Mouse (Mus musculus) limb, embryonic 14.5 days (tissue): ENCODE measurements around the gene Orai2. TPM values are rescaled to one million over a fixed set of nuclear protein-coding genes. Genes with fewer than 3 reads are reported as not detected.

Experiments
- ATAC-seq: fragments of 200-750 bp; cut with Nextera tagmentation; 2 replicates; pipeline ENCODE4 v1.8.0; 2017; ENCODE audit warnings: low read depth, moderate number of reproducible peaks, moderate TSS enrichment; ENCODE audit not compliant: low FRiP score
- DNase-seq: peaks from one replicate; pipeline ENCODE4 v3.0.0-alpha.2; 2015; ENCODE audit warnings: low spot score
- H3K27ac ChIP-seq: fragments of 300-500 bp; sonication (generic); replicated peaks from 2 replicates; pipeline ENCODE4 v1.5.1; 2014; ENCODE audit warnings: low read depth, mild to moderate bottlenecking, low read length, moderate library complexity, mixed read lengths
- H3K27me3 ChIP-seq: fragments of 300-500 bp; sonication (generic); 2 replicates; pipeline ENCODE4 v1.6.1; 2014; ENCODE audit warnings: low read length, mixed read lengths; ENCODE audit not compliant: control insufficient read depth, insufficient read depth
- H3K36me3 ChIP-seq: fragments of 300-500 bp; sonication (generic); 2 replicates; pipeline ENCODE4 v1.6.1; 2014; ENCODE audit warnings: mild to moderate bottlenecking, low read length, moderate library complexity, mixed read lengths; ENCODE audit not compliant: control insufficient read depth, insufficient read depth
- H3K4me1 ChIP-seq: fragments of 300-500 bp; sonication (generic); 2 replicates; pipeline ENCODE4 v1.6.1; 2014; ENCODE audit warnings: antibody characterized with exemption, low read length, mixed read lengths; ENCODE audit not compliant: control insufficient read depth, insufficient read depth
- H3K4me2 ChIP-seq: fragments of 300-500 bp; sonication (generic); replicated peaks from 2 replicates; pipeline ENCODE4 v1.6.1; 2014; ENCODE audit warnings: low read depth, mild to moderate bottlenecking, low read length, moderate library complexity; ENCODE audit not compliant: severe bottlenecking
- H3K4me3 ChIP-seq: fragments of 300-500 bp; sonication (generic); replicated peaks from 2 replicates; pipeline ENCODE4 v1.5.1; 2014; ENCODE audit warnings: low read length
- H3K9ac ChIP-seq: fragments of 300-500 bp; sonication (generic); 2 replicates; pipeline ENCODE4 v1.6.1; 2014; ENCODE audit warnings: mild to moderate bottlenecking, low read depth, low read length, moderate library complexity; ENCODE audit not compliant: severe bottlenecking
- H3K9me3 ChIP-seq: fragments of 300-500 bp; sonication (generic); 2 replicates; pipeline ENCODE4 v1.6.1; 2016; ENCODE audit warnings: low read length; ENCODE audit not compliant: control insufficient read depth
- POLR2A ChIP-seq: fragments of 200-500 bp; IDR thresholded peaks from 2 replicates; pipeline ENCODE4 v1.8.0; 2012; ENCODE audit warnings: inconsistent platforms, mild to moderate bottlenecking, moderate library complexity, borderline replicate concordance; ENCODE audit not compliant: insufficient read depth, insufficient read length; ENCODE audit errors: extremely low read depth
- WGBS: fragments of 180-500 bp; shearing (Covaris S2); extraction: QIAGEN DNeasy Blood & Tissue Kit; methylation state at CpG from one replicate; pipeline ENCODE4 v1.1.7; 2014; 5-methylcytosine and 5-hydroxymethylcytosine counted together
- polyA plus RNA-seq, 2 experiments: library from polyadenylated mRNA; depleted of rRNA in 1 of 2; stranded (reverse) in 1 of 2; unstranded in 1 of 2; fragments of >200 nt; fragmentation: Nextera tagmentation in 1 of 2; extraction: Ambion mirVana in 1 of 2; gene quantifications; 2 replicates each; pipeline versions ENCODE4 v1.2.1 to v1.2.3; 2012 to 2014

Orai2 gene
- polyA plus RNA-seq, 2 experiments, result 9.0 to 13.7 TPM

DNA sequence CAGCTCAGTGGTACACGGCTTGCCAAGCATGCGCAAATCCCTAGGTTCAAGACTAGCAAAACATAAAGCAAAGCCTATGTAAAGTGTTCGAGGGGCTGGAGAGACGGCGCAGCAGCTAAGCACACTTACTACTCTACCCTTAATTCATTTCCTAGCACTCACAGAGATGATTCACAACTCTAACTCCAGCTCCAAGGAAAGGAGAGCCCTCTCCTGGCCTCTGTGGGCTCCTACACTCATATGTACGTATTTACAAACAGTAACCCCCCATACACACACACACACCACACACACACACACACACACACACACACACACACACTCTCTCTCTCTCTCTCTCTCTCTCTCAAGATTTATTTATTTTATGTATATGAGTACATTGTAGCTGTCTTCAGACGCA is 13.3 kb upstream of the Orai2 start:
- Histone ChIP-seq H3K9me3 (no peaks in the 10 kb centered on the region), H3K27ac (no peak overlapping the region), H3K27me3 (no peaks in the 10 kb centered on the region), H3K4me2 (no peak overlapping the region), H3K9ac (no peak overlapping the region), H3K36me3 (peaks cover 72% of the 10 kb centered on the region), H3K4me3 (no peak overlapping the region), H3K4me1 (no peaks in the 10 kb centered on the region)
- DNase-seq (no peak), ATAC-seq (no peak)
- TF ChIP-seq POLR2A, result no peak
- WGBS, result 89% methylated on average over 7 of the region's 7 CpGs

DNA sequence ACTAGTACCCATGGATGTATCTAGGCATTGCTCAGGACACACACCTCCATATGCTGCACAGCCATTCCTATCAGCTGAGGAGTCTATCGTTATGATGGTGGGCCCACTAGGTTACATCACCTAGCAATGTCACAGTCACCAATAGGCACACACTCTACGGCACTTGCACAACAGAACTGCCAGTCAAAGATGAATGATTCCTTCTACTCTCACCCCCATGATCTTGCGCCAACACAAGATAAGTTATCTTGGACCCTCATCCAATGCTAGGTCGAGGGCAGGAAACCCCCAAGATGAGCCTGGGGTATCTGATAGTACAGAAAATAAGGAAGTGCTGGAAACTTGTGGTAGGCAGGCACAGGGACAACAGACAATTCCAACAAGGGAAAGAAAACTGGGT is 12.3 kb upstream of the Orai2 start:
- Histone ChIP-seq H3K9ac (no peak overlapping the region), H3K4me3 (no peak overlapping the region), H3K4me2 (no peak overlapping the region), H3K4me1 (no peaks in the 10 kb centered on the region), H3K36me3 (peaks cover 70% of the 10 kb centered on the region), H3K9me3 (no peaks in the 10 kb centered on the region), H3K27me3 (no peaks in the 10 kb centered on the region), H3K27ac (no peak overlapping the region)
- no peak for TF ChIP-seq POLR2A
- WGBS, result 91% methylated on average over 4 of the region's 4 CpGs
- no peak for ATAC-seq
- DNase-seq, result no peak

DNA sequence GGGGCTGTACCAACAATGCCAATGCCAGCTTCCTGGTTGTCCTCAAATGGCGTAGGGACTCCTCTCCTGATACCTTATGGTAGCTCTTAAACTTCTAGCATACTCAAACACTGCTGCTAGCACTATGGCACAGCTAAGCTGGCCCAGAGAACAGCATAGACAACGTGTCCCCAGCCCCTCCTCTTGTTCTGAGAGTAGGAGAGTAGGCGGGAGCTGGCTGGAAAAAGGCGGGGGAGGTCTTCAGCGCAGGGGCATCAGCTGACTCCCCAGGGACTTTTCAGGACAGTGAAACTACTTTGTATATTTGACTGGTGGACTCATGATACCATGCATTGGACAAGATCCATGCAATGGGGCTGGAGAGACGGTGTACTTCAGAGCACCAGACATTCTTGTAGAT is 11.5 kb upstream of the Orai2 start:
- H3K27ac ChIP-seq, result no peak overlapping the region
- no peaks in the 10 kb centered on the region for H3K9me3 ChIP-seq
- WGBS, result 85% methylated on average over 6 of the region's 6 CpGs
- ATAC-seq, result no peak
- TF ChIP-seq POLR2A, result no peak
- H3K27me3 ChIP-seq, result no peaks in the 10 kb centered on the region
- no peak overlapping the region for H3K4me3 ChIP-seq
- no peak for DNase-seq
- H3K36me3 ChIP-seq, result peaks cover 68% of the 10 kb centered on the region
- H3K4me1 ChIP-seq, result no peaks in the 10 kb centered on the region
- H3K4me2 ChIP-seq, result no peak overlapping the region
- H3K9ac ChIP-seq, result no peak overlapping the region

DNA sequence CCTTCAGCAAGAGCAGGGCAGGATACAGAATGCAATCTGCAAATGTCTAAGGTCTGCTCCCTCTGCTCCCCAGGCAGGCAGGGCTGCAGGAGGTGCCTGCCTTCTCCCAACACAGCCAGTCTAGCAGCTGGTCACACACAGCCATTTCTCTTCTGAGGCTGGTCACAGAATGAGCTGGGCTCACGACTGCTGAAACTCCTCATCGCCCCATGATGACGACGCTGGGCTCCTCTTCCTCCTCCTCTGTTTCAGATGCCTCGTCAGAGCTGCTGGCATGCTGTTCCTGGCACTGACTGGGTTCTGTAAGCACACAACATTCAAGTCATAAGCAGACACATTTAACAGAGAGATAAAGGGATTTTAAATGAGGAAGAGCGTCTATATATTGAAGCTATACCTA is 10.7 kb upstream of the Orai2 start:
- no peak for TF ChIP-seq POLR2A
- Histone ChIP-seq H3K27me3 (no peaks in the 10 kb centered on the region), H3K36me3 (peaks cover 60% of the 10 kb centered on the region), H3K4me1 (no peaks in the 10 kb centered on the region), H3K9ac (no peak overlapping the region), H3K27ac (no peak overlapping the region), H3K4me3 (no peak overlapping the region), H3K4me2 (no peak overlapping the region), H3K9me3 (no peaks in the 10 kb centered on the region)
- ATAC-seq (no peak), DNase-seq (no peak)
- WGBS, result 87% methylated on average over 6 of the region's 6 CpGs

DNA sequence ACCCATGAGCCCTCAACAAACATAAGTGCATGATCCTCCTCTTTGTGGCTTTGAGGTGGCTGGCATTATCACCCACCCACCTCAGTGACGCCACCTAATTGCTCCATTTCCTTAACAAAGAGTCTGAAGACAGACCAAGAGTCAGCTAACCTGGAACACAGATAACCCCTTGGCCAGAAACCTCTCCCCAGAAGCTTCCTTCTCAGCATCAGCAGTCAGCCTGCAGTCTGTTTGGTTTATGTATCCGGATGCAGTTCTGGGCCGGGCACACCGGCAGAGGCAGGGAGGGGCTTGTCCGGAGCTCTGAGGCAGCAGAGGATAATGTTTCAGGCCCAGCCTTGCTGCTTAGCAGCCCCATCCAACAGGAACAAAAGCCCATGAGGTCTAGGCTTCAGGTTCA is 9.1 kb upstream of the Orai2 start:
- no peak for DNase-seq
- TF ChIP-seq POLR2A, result no peak
- Histone ChIP-seq H3K9me3 (no peaks in the 10 kb centered on the region), H3K9ac (no peak overlapping the region), H3K4me1 (no peaks in the 10 kb centered on the region), H3K27me3 (no peaks in the 10 kb centered on the region), H3K36me3 (peaks cover 44% of the 10 kb centered on the region), H3K4me2 (no peak overlapping the region), H3K4me3 (no peak overlapping the region), H3K27ac (no peak overlapping the region)
- 78% methylated on average over 5 of the region's 5 CpGs for WGBS
- no peak for ATAC-seq
